Mouse (Mus musculus) adrenal gland, postnatal 25 days (tissue): ENCODE results near the gene Acacb. TPM values are rescaled to one million over a fixed set of nuclear protein-coding genes. Genes with fewer than 3 reads are reported as not detected.

Source experiments
- DNase-seq: peaks from one replicate; pipeline ENCODE4 v3.0.0; 2021; ENCODE audit warnings: mixed read lengths
- total RNA-seq: library from RNA; stranded (reverse); gene quantifications from 2 replicates; pipeline ENCODE4 v1.2.3, GENCODE M21; 2021

Acacb gene
- total RNA-seq, 1 experiment from 2014 or later = 99.4 TPM

DNA sequence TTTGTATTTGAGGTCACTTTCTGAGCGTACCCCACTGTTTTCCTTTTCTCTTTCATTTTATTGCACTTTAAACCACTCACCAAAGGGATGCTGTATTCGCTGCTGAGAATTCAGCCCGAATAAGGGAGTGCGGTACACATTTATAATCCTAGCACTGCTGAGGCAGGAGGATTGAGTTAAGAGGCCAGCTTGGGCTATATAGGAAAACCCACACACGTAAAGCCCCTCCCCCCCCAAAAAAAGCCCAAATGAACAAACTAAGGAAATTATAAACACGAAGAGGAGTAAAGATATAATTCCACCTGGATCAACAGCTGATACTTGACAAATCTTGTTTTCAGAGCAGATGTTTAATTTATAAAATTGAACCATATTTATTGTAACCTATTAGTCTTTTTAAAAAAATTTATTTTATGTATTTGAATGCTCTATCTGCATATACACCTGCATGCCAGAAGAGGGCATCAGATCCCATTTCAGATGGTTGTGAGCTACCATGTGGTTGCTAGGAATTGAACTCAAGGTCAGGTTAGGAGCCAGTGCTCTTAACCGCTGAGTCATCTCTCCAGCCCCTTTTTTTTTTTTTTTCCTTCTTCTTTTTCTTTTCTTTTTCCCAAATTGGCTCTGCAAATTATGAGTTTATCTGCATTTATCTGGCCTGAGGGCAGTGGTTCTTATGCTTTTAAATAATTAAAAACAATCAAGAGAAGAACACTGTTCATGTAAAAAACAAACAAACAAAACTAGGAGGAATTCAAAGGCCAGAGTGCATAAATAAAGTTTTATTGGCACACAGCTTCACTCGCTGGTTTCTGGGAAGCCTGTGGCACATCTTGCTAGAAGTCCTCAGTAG is 30.4 kb downstream of the Acacb start:
- DNase-seq = no peak

DNA sequence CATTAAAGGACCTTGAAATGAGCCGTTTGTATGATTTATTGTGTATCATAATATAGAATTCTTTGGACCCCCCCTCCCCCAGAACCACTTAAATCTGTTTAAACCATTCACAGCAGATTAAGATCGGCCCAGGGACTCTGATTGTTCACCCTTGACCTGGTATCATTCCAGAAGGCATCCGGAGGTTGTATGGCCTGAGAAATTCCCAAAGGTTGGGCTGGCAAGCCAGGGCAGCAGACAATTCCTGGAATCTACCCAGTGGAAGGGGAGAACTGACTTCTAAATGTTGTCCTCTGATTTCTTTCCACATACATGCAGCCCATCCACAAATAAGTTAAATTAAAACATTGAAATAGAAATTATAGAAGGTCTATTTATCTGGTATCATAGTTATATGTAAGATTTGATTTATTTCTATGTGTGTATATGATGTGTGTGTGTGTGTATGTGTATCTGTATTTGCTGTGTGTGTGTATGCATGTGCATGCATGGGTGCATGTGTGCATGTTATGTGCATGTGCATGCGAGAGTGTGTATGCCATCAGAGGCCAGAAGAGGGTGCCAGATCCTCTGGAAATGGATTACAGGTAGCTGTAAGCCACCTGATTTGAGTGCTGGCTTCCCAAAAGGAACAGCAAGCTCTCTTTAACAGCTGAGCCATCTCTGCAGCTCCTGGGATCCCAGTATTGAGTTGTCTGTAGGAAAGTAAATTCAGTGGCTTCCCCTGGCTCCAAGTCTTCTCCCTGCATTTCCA is 31.8 kb downstream of the Acacb start:
- no peak for DNase-seq

DNA sequence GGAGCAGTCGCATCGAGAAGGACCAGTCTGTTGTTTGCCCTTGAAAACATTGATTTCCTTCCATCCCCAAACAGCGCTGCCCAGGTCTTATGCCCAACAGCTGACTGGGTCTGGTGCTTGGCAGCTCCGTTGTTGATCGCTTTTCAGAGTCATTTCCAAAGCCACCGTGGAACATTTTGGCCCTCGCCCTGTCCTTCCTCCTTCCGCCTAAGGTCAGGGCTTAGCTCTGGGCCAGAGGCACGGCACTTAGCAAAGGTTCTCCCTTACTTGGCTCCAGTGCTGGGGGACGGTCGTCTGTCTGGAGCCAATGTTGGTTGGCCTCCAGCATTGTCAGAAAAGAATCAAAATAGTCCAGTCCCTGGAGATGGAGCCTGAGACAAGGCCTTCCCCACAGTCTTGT is 33.2 kb downstream of the Acacb start:
- DNase-seq = peak; percentile 42

DNA sequence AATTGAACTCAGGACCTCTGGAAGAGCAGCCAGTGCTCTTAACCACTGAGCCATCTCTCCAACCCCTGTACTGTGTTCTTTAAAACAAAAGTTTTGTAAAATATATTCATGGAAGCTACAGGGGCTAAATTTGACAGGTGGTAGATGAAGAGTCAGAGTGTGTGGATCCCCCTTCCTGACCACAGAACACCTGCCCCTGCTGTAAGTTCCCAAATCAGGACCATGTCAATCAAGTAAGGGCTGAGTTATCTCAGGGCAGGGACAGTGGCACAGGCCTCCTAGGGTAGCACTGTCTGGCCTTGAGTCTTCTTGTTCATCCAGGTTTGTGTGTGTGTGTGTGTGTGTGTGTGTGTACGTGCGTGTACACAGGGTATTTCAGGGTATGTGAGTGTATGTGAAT is 37.2 kb downstream of the Acacb start:
- DNase-seq = no peak

DNA sequence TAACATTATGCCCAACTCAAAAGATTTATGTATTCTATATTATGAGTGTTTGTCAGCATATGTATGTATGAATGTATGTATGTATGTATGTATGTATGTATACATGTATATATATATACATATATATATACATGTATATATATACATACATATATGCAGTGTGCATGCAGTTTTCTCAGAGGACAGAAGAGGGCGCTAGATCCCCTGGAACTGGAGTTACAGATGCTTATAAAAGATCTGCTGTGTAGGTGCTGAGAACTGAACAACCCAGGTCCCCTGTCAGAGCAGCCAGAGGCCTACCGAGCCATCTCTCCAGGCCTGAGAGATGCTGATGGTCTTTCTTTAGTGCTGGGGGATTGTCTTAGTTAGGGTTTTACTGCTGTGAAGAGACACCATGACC is 40.8 kb downstream of the Acacb start:
- DNase-seq = no peak

DNA sequence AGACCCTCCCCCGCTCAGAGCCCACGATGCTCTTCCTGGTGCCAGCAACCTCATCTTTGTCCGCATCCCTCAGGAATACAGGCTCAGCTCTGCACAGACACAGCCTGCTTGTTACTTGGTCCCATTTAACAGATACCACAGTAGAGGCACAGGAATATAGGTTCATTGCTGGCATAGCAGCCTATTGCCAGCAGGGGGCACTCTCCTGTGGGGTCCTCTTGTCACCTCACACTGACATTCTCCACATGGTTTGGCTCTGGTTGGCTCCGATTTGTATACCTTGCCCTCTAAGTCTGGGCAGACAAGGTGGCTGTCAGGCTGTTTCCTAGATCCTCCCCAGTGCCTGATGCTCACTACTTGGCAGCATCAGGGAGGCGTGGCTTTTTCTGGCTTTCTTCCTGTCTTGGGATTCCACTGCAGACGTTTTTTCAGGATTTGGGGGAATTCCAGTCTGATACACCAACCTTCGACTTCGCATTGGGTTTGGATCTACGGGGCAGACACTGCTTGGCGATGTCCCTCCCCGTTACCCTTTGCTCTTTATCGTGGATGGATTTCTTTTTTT is 42.6 kb downstream of the Acacb start:
- no peak for DNase-seq

DNA sequence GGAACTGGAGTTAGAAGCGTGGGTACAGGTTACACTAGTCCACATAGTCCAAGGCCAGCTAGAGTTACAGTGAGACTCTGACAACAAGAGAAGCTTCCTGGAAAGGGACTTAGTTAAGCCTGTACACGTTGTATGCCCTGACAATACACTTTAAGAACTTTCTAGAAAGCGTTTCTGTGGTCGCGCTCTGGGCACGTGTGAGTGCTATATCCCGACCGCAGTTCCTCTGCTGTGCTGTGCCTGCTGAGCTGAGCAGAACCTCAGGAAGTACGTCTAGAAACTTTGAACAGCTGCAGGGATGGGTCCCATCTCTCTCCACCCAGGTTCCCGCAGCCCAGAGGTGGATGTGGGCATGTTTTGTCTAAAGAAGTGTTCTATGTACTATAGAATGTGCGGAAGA is 47.8 kb downstream of the Acacb start:
- no peak for DNase-seq

DNA sequence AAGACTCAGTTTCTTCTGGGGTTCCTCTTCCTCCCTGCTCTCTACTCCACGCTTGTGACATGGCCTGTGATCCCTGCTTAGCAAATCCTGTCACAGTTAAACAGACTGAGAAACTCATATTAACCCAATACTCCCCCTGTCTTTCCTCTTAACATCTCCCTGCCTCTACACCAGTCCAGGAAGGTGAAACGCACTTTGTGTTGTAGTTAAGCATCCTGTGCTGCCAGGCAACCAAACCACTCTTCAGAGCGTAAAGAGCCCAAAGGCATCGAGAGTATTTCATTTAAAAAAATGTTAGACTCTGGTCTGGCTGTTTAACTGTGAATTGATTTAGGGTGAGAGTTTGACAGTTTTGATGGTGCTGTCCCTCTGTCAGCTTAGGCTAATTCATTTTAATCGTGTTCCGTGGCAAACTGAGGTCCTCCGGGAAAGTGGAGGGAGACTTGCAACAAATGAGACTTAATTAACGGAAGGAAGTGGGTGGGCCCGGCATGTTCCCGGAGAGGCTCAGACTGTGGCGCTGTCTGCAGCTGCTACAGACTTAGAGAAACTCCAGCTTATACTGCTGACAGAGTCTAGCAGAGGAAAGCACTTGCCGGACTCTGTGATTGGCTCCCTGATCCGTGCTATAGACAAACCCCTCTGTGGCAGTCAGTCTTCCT is 52.9 kb downstream of the Acacb start:
- DNase-seq = no peak

DNA sequence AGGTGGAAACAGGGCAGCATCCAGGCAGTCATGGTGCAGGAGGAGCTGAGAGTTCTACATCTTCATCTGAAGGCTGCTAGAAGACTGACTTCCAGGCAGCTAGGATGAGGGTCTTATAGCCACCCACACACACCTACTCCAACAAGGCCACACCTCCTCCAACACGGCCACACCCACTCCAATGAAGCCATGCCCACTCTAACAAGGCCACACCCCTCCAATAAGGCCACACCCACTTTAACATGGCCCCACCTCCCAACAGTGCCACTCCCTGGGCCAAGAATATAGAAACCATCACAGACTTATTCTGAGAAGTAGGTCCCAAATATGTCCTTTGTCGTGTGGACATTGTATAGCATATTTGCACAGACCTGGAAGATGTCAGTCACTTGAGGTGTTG is 59.8 kb downstream of the Acacb start:
- no peak for DNase-seq

DNA sequence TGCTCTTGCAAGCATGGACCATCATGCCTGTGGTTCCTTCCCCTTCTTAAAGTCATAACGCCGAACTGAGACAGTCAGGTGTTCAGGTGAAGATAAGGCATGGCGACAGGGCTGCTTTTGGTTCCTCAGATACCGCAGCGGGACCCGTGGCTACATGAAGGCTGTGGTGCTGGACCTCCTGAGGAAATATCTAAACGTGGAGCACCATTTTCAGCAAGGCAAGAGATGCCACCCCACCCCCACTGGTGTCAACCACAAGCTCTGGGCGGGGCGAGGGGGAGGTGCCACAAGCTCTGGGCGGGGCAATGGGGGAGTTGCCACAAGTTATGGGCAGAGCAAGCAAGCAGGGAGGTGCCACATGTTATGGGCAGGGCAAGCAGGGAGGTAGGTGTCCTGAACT is 66.8 kb downstream of the Acacb start:
- no peak for DNase-seq

DNA sequence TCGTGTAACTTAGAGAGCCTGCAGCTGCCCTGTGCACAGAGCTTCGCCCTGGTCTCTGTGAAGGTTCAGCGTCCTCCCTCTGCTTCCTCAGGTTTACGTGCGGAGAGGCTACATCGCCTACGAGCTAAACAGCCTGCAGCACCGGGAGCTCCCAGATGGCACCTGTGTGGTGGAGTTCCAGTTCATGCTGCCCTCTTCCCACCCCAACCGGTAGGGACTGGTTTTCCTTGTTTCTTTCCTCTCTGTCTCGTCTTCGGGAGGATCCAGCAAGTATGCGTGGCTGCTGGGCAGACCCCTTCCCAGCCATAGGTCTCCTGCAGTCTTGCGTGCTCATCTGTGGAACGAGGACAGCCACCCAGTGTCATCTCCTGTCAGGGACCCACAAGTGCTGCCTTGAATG is 72.4 kb downstream of the Acacb start:
- no peak for DNase-seq

DNA sequence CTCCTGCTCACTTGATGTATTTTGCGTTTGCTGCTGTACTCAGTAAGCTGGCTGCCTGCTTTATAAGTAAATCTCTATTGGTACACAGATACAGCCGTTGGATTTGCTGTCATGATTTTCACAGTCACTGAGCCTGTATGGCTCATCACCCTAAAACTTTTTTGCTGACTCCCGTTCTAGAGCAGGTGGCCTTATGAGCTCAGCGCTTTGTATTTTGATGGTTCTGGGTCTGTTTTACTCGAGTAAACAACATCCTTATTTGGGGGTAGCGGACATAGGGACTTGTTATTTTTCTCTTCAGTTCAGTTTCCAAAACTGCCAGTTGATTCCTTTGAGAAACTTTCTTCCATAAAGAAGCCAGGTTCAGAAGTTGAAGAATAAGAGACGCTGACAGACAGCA is 79.7 kb downstream of the Acacb start:
- DNase-seq = no peak

DNA sequence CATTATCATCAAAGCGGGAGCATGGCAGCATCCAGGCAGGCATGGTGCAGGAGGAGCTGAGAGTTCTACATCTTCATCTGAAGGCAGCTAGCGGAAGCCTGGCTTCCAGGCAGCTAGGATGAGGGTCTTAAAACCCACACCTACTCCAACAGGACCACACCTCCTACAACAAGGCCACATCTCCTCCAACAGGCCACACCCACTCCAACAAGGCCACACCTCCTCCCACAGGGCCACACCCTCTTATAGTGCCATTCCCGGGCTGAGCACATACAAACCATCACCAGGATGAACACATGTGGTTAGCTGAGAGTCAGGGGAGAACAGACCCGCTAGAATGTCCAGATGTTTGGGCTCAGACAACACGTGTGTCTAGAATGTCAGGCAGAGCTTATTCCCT is 82.6 kb downstream of the Acacb start:
- no peak for DNase-seq

DNA sequence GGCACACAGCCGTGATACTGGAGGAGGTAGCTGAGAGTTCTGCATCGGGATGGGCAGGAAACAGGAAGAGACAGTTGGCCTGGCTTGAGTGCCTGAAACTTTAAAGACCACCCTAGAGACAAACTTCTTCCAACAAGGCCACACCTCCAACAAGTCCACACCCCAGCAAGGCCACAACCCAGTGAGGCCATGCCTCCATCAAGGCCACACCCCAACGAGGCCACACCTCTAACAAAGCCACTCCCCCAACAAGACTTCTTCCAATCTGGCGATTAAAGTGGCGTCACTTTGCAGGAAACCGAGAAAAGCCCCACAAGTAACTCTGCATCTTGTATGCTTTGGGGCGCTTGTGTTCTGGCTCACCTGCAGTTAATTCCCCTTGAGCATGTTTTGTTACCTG is 92.6 kb downstream of the Acacb start:
- no peak for DNase-seq

DNA sequence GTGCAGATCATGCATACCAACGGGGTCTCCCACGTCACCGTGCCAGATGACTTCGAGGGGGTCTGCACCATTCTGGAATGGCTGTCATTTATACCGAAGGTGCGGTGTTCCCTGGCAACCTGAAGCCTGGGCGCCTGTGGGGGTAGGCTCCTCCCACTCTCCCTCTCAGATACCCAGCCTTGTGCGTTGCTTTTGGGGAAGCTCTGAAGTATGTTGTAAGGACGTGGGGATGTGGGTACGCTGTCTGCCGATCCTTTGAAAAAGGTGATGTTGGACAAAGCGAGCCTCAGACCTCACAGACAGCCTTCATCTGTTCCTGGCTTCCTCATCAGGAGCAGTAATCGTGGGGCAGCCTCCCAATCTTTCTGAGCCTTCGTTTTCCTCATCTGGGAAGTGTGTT is 93.4 kb downstream of the Acacb start:
- no peak for DNase-seq

DNA sequence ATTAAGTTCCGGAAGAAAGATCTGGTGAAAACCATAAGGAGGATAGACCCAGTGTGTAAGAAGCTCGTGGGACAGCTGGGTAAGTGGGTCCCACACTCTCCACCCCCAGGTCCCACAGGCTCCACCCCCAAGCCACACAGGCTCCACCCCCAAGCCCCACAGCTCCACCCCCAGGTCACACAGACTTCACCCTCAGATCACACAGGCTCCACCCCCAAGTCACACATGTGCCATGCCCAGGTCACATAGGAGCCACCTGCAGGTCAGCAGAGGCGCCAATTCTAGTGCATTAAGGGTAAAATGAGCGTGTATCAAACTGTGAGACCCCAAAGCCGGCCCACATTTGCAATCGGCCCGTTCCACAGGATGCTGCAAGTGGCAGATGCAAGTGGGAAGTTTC is 100.1 kb downstream of the Acacb start:
- DNase-seq = no peak

DNA sequence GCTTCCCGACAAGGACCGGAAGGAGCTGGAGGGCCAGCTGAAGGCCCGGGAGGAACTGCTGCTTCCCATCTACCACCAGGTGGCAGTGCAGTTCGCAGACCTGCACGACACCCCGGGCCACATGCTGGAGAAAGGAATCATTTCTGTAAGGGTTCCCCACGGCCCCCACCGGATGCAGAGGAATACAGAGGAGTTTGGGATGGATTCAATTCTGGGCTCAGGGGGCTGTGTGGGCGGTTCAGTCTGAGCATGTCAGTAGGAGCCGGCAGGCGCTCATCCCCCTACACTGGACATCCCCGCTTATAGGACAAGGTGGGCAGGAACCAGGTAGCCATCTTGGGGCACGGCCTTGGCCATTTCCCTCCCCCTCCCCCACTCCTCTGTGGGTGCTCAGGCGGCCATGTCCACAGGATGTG is 101.8 kb downstream of the Acacb start:
- peak; percentile 72 for DNase-seq

DNA sequence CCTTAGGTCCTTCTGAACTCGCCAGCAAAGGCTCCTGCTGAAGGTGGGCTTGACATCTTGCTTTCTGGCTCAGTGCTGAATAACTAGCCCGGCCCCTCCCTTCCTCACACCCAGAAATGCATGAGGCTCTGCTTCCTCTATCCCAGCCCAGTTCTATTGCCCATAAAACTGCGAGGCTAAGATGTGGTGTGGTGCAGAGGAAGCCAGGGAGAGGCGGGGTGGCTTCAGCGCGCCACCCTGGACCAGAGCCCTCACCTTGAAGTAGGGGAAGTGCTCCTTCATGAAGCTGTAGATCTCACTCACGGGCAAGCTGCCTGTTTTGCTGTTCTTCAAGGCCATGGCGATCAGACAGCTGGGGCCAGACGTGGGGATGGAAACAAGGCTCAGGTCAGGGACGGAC is 113.2 kb downstream of the Acacb start:
- DNase-seq = no peak

DNA sequence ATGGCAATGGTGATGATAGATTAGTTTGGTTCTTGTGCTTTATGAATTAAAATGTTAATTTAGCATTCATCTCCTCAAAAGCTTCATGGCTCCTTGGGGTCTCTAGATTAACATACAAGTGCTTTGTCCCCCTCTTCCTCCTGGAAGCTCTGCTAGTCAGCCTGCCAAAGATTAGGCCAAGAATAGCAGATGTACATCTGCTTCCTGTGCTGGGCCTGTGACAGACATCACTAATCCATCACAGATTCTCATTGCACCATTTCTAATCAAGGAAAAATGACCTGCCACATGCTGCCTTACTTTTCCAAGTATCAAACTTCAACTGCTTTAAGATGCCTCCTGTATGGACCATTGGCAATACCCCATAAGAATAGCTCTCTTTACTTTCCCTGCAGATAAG is 115.2 kb downstream of the Acacb start:
- DNase-seq = no peak

DNA sequence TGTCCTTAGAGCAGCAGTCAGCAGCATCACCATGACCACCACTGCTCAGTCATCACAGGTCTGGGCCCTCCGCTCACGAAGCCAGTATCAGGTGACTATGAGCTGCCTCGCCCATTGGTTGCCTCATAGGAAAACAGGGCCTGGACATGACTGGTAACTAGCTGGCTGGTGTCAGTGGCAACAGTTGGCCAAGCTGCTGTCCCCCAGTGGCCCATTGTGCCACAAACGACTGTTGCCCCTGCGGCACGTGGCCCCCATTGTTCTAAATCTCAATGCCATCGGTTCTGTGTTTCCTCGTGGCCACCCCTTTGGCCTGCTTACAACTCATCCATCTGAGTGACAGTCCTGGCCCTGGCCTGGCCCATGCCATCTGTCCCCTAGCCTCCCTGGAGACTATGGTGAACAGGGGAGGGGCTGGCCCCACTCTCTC is 117.7 kb downstream of the Acacb start:
- DNase-seq = no peak

DNA sequence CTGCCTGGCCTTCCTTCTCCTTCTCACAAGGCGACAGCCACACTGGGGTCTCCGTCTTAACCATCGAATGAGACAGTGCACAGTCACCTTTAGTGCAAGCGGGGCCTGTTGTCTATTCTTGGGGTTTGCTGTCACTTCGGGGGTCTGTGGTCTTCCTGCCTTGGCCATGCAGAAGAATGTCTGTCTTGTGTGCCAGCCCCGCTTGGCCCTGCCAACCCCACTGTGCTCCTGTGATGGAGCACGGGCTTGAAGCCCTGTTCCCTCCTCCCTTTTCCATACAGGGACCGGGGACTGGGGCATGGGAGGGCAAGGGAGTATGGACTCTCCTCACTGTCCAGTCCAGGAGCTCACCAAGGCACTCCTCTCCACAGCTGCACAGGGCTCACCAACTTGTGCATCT is 118.5 kb downstream of the Acacb start:
- DNase-seq = no peak

DNA sequence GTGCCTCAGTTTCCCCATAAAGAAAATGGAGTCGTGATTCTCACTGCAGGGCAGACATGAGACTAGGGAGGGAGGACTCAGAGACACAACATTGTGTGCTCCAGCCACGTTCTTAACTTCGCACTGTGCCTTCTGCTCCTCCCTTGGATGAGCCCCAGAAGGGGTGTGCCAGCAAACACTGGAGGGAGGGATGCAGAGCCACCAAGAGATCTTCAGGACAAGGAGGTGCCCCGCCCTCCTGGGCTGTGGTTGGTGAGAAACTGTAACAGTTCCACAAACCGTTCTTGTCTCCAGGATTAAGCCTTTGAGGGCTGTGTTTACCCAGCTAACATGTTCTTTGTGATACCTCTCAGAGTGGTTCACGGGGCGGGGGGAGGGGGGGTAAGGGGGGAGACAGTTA is 122.3 kb downstream of the Acacb start:
- no peak for DNase-seq

DNA sequence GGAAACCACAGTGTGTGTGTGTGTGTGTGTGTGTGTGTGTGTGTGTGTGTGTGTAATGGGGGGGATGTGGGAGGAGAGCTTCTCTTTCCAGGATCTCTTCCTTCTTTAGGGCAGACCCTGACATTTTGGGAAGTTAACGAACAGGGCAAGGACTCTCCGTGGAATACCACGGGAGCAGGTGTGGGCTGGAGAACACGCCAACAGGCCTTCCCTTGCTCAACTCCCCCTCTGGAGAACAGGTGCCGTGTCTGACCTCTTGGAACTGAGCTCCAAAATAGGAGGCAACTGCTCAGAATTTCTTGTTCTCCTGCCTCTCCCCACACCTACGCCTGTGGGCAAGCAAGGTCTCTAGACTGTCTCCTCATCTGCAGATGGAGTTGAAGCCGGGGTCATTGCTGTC is 123.2 kb downstream of the Acacb start:
- no peak for DNase-seq
